Mouse (Mus musculus) neutrophil, adult 5-6 weeks (primary cell): ENCODE measurements around the gene Olfr548-ps1. TPM values are rescaled to one million over a fixed set of nuclear protein-coding genes. Genes with fewer than 3 reads are reported as not detected.

Source experiments
- ATAC-seq: fragments of 151-379, 151-347 bp; 2 replicates; pipeline ENCODE4 v1.8.0; 2017; ENCODE audit warnings: mild to moderate bottlenecking, moderate TSS enrichment; ENCODE audit not compliant: insufficient number of reproducible peaks, poor library complexity, low FRiP score, severe bottlenecking; ENCODE audit errors: extremely low read depth
- total RNA-seq: library from RNA; stranded (forward); fragments of 200-1000 nt; gene quantifications from 2 replicates; pipeline ENCODE4 v1.2.3, GENCODE M21; 2017

The Olfr548-ps1 gene
- total RNA-seq, 1 experiment from 2014 or later = not detected

DNA sequence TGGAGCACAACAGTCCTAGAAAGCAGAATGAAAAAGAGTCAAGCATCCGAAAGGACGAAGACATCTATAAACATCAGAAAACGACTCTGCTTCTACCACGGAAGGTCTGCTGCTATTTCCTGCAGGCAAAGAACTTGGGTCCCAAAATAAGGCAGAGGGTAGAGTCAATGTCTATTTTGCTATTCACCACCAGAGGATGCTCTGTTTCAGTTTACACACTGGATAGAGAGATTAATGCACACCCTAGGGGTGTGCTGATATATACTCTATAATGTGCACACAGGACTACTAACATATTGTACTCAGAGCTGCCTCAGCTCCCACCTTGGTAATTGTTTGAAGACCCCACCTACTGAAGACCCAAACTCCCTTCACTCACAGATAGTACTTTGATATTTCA, 25.5 kb downstream of the Olfr548-ps1 start:
- ATAC-seq = no peak

DNA sequence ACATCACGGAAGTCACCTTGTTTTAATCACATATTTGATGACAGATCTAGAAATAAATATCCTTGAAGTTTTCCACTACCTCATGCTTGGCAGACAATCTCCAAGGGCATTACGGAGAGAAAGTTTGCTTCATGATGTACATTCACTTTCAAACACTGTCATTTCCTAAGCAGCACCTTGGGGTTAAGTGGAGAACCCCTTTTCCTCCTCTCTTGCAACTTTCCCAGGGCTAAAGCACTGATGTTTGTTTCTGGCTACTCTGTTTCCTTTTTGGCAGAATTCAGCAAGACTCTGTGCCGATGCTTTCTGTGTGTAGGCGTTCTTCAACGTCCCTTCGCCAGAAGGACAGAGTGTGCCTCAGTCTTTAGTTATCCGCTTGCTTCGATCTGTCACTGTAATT, 30.4 kb downstream of the Olfr548-ps1 start, which contains the start of gene Olfr550:
Gene Olfr550 (plus strand): TSS at position 301 of the 400 bp plus-strand sequence.
- no peak for ATAC-seq

DNA sequence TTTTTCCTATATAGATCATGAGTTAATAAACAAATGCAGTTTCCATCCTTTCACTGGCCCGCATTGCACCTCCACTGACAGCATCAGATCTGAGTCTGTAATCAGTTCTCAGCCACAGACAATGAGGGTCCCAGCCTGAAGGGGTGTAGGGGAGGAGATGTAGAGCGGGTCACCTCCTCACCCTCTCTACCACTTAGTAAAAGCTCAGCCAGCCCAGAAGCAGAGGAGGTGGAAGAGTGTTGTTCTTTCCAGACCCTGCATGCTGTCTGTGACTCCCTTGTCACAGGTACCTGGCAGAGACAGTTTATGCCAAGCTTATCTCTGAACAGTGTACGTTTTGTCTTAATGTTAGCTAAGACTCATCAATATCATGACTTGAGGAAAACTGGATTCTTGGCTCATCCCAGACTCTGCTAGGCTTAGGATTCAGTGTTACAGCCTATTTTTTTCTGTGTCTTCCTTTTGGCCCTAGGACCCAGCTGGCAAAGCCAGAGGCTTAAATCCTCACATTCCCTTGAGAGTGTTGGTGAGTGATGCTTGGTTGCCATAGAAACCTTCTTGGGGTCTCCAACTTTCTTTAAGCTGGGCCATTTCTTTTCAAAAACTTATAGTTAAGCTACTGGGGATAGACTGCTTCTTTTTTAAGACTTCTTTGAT, 32.6 kb downstream of the Olfr548-ps1 start:
- ATAC-seq = no peak

DNA sequence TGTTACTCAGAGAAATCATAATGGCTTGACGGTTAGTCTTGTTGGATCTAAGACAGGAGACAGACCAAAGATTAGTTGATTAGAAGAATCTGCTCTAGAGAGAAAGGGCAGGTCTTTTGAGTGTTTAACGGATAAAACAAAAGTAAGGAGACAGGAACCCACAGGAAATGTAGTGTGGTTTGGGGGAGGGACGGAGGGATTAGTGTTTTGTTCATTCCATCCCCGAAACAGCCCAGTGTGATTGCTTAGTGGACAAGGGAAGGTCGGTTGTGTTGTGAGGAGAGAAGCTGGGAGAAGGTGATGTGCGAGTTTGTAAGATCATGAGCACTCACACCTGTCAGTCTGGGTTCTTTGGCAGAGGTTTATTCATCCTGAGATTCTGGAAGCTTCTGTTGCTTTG, 35.3 kb downstream of the Olfr548-ps1 start:
- ATAC-seq = no peak

DNA sequence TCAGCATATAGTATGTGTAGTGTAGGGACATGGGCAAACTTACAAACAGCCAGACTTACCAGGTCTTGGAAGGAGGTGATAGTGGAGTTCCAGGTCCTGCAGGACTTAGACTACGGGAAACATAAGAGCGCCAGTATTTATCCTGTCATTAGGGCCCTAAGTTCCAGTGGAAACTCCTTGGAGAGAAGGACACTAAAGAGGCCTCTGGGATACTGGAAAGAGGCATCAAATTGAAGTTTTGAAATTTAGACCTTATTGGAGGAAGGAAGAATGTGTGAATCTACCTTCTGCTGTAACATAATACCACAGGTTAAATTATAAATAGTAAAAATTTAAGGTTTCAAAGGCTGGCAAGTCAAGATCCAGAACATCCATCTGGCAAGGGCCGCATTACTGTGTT, 51.1 kb downstream of the Olfr548-ps1 start, which contains the start of gene Olfr551:
Gene Olfr551 (minus strand): TSS at position 101 of the 400 bp plus-strand sequence.
- no peak for ATAC-seq

Other genes starting within 250 kb of the Olfr548-ps1 start
- 50.5 and 58.1 TPM in 2 replicates for gene Rrm1, start 99.2 kb upstream of the Olfr548-ps1 start, total RNA-seq
- gene Olfr543, start 59.2 kb upstream of the Olfr548-ps1 start, total RNA-seq = not detected in 2 replicates
- gene Olfr544, start 52.6 kb upstream of the Olfr548-ps1 start, total RNA-seq = not detected in 2 replicates
- gene Olfr545, start 41.3 kb upstream of the Olfr548-ps1 start, total RNA-seq = not detected in 2 replicates
- gene Olfr547, start 6.1 kb upstream of the Olfr548-ps1 start, total RNA-seq = not detected in 2 replicates
- not detected in 2 replicates for gene Olfr549, start 9.0 kb downstream of the Olfr548-ps1 start, total RNA-seq
- gene Trim21, start 24.6 kb downstream of the Olfr548-ps1 start, total RNA-seq = 48.9 and 65.3 TPM in 2 replicates
- gene Olfr550, start 30.5 kb downstream of the Olfr548-ps1 start, total RNA-seq = 0.12 TPM in 1 of 2 replicates, not detected in the other
- gene Olfr551, start 51.0 kb downstream of the Olfr548-ps1 start, total RNA-seq = not detected in 2 replicates
- gene Olfr552, start 56.9 kb downstream of the Olfr548-ps1 start, total RNA-seq = not detected in 2 replicates
- not detected in 2 replicates for gene Olfr553, start 77.3 kb downstream of the Olfr548-ps1 start, total RNA-seq
- gene Olfr554, start 97.5 kb downstream of the Olfr548-ps1 start, total RNA-seq = 0.47 TPM in 1 of 2 replicates, not detected in the other
- not detected in 2 replicates for gene Olfr555, start 117.9 kb downstream of the Olfr548-ps1 start, total RNA-seq
- not detected in 2 replicates for gene Olfr556, start 124.0 kb downstream of the Olfr548-ps1 start, total RNA-seq
- 10.6 and 12.5 TPM in 2 replicates for gene Trim68, start 146.4 kb downstream of the Olfr548-ps1 start, total RNA-seq
- not detected in 2 replicates for gene Olfr557, start 155.0 kb downstream of the Olfr548-ps1 start, total RNA-seq
- gene Olfr558, start 161.3 kb downstream of the Olfr548-ps1 start, total RNA-seq = not detected in 2 replicates
- gene Olfr33, start 178.2 kb downstream of the Olfr548-ps1 start, total RNA-seq = not detected in 2 replicates
- not detected in 2 replicates for gene Olfr559, start 186.6 kb downstream of the Olfr548-ps1 start, total RNA-seq
- 0.37 TPM in 1 of 2 replicates, not detected in the other for gene Olfr560, start 218.5 kb downstream of the Olfr548-ps1 start, total RNA-seq
- 0.12 TPM in 1 of 2 replicates, not detected in the other for gene Olfr78, start 218.6 kb downstream of the Olfr548-ps1 start, total RNA-seq
- gene Olfr561, start 230.3 kb downstream of the Olfr548-ps1 start, total RNA-seq = not detected in 2 replicates